Mouse (Mus musculus) spleen, adult 2 months (tissue): ENCODE measurements around the gene 9230112D13Rik. TPM values are rescaled to one million over a fixed set of nuclear protein-coding genes. Genes with fewer than 3 reads are reported as not detected.

Source experiments
- DNase-seq, 2 experiments: peaks; one replicate each; pipeline versions ENCODE4 v3.0.0 to v3.0.0-alpha.2; 2012 to 2021; ENCODE audit warnings: low spot score in 2 of 2, low read depth in 1 of 2
- H3K27ac ChIP-seq: fragments of 200-500 bp; 2 replicates; pipeline ENCODE4 v1.5.1; 2012; ENCODE audit warnings: low read length, inconsistent platforms; ENCODE audit not compliant: insufficient read depth
- H3K27me3 ChIP-seq: fragments of 200-500 bp; 2 replicates; pipeline ENCODE4 v1.6.1; 2012; ENCODE audit warnings: mild to moderate bottlenecking, moderate library complexity, low read length, inconsistent platforms; ENCODE audit not compliant: control insufficient read depth, insufficient read depth
- H3K36me3 ChIP-seq: fragments of 200-500 bp; 2 replicates; pipeline ENCODE4 v1.6.1; 2012; ENCODE audit warnings: mild to moderate bottlenecking, low read length, inconsistent platforms; ENCODE audit not compliant: control insufficient read depth, insufficient read depth
- H3K4me1 ChIP-seq: fragments of 200-500 bp; 2 replicates; pipeline ENCODE4 v1.6.1; 2011; ENCODE audit warnings: inconsistent platforms; ENCODE audit not compliant: control insufficient read depth, insufficient read depth, insufficient read length
- H3K4me3 ChIP-seq: fragments of 200-500 bp; 2 replicates; pipeline ENCODE4 v1.5.1; 2011; ENCODE audit warnings: mild to moderate bottlenecking, inconsistent platforms; ENCODE audit not compliant: insufficient read depth, insufficient read length; ENCODE audit errors: extremely low read depth
- CTCF ChIP-seq: fragments of 200-500 bp; IDR thresholded peaks from 2 replicates; pipeline ENCODE4 v1.5.1; 2011; ENCODE audit warnings: mild to moderate bottlenecking, inconsistent platforms; ENCODE audit not compliant: insufficient read depth, insufficient read length, insufficient replicate concordance; ENCODE audit errors: extremely low read depth
- POLR2A ChIP-seq: fragments of 200-500 bp; IDR thresholded peaks from 2 replicates; pipeline ENCODE4 v1.6.1; 2011; ENCODE audit warnings: low read depth, low read length, inconsistent platforms
- WGBS: fragments of 180-500 bp; shearing (Covaris S2); methylation state at CpG from one replicate; pipeline ENCODE4 v1.1.7; 2018; 5-methylcytosine and 5-hydroxymethylcytosine counted together
- polyA plus RNA-seq: library from polyadenylated mRNA; depleted of rRNA; stranded (reverse); fragments of >200 nt; gene quantifications from 2 replicates; pipeline ENCODE4 v1.2.3, GENCODE M21; 2012

The 9230112D13Rik gene
- polyA plus RNA-seq, 1 experiment = not detected

DNA sequence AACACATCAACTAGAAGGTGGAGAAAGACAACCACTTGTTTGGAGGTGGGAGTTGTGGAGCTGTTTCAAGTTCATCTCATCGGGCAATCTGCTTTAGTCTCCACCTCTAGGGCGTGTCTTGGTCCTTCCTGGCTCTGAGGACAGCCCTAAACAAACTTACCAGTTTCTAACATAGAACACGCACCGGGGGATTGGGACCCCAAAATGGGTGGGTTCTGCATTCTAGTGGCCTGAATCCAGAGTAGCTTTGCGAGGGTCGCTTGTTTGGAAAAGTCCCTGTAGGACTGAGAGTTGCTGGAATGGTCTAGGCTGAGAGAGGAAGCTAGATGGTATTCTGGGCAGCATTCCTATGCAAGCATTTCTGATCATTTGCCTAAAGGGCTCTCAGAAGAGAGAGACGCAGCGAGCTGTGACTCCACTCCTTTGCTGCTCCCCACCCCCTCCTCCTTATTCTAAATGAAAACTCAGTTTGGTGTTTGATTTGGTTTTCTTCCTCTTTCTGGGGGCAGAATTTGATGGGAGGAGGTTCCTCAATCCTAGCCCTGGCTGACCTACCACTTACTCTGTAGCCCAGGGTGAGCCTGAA, 4.5 kb downstream of the 9230112D13Rik start:
- DNase-seq = no peak
- Histone ChIP-seq H3K27me3 (no peaks in the 10 kb centered on the region), H3K4me1 (no peaks in the 10 kb centered on the region), H3K36me3 (no peaks in the 10 kb centered on the region), H3K27ac (no peak overlapping the region), H3K4me3 (no peak overlapping the region)
- WGBS = 55% methylated on average over 8 of the region's 8 CpGs
- TF ChIP-seq POLR2A = no peak
- TF ChIP-seq CTCF = no peak

DNA sequence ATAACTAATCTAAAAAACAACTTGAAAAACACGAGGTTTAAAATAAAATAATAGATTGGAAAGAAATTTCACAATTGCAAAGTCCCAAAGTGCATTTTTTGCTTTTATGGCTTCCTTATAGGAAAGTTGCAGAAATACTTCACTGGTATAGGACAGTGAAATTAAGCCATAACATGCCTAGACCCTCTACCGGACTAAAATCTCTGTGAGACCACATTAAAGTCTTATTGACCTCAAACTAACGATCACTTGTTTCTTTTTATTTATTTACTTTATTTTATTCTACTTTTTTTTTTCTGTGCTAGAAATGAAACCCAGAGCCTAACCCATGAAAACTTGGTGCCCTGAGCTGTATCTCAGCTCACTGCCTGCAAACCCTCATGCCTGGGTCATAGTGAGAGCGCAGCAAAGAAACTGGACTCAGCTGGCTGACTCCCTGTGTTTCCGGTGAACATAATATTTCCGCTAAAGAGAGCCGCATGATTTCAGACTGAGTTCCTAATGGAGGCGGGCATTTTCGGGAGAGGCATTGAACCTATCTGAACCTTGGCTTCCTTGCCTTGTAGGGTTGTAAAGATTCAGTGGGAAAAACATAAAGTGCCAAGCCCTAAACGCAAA, 5.5 kb downstream of the 9230112D13Rik start:
- DNase-seq = no peak
- TF ChIP-seq POLR2A (no peak), CTCF (no peak)
- Histone ChIP-seq H3K27me3 (peaks cover under 1% of the 10 kb centered on the region; the same call in 1 of the 2 replicates), H3K4me1 (no peaks in the 10 kb centered on the region), H3K36me3 (no peaks in the 10 kb centered on the region), H3K27ac (no peak overlapping the region), H3K4me3 (no peak overlapping the region)
- WGBS = 83% methylated on average over 10 of the region's 10 CpGs

DNA sequence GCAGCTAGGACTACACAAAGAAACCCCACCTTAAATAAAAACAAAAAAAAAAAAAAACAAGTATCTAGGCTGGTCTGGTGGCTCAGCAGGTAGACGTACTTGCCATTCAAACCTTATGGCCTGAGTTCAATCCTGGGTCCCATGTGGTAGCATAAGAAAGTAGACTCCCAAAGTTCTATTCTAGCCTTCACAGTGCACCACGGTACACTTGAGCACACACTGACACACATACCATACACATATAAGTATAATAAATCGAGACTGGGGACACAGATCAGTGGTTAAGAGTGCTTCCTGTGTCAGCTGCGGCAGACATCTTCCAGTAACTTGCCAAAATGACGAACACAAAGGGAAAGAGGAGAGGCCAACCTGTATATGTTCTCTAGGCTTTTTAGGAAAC, 6.7 kb downstream of the 9230112D13Rik start:
- no peak overlapping the region for H3K4me3 ChIP-seq
- peaks cover 2% of the 10 kb centered on the region; the same call in 1 of the 2 replicates for H3K27me3 ChIP-seq
- H3K27ac ChIP-seq = no peak overlapping the region
- DNase-seq = no peak
- H3K36me3 ChIP-seq = no peaks in the 10 kb centered on the region
- no peaks in the 10 kb centered on the region for H3K4me1 ChIP-seq
- 32% methylated on average over 5 of the region's 5 CpGs for WGBS
- no peak for TF ChIP-seq CTCF
- no peak for TF ChIP-seq POLR2A

DNA sequence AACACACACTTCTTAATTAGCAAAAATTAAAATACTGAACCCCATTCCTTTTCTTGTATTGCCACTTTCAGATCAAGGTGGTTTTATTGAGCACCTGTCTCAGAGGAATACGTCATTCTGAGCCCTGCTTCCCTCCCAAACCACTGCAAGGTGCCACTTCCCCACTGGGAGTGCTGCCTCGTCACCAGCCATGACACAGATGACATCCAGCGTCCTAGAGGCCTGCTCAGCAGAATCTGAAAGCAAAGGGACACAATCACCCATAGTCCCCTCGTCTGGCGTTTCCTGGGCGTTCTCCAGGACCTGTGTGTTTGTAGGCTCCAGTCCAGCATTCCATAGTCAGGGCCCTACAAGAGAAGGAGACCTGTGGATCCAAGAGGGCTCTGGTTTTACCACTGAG, 8.5 kb downstream of the 9230112D13Rik start:
- TF ChIP-seq CTCF (no peak), POLR2A (no peak)

DNA sequence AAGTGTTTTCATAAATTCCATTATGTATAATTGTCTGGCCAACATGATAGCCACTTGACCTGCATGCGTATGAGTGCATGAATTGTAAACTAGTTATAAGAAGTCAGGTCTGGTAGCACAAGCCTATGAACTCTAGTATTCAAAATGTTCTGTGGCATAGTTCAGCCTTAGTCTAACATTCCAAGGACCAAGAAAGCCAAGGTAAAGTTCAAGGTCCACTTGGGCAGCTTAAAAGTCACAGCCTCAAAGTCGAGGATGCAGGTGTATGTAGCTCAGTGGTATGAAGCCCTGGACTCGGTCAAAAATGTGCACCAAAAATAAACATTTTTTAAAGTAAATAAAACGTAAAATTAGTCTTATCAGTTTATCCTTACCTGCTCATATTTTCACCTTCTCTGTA, 10.0 kb downstream of the 9230112D13Rik start:
- 68% methylated on average over 4 of the region's 4 CpGs for WGBS
- TF ChIP-seq POLR2A (no peak), CTCF (no peak)
- Histone ChIP-seq H3K36me3 (no peaks in the 10 kb centered on the region), H3K4me1 (no peaks in the 10 kb centered on the region), H3K4me3 (no peak overlapping the region), H3K27me3 (peaks cover 2% of the 10 kb centered on the region; the same call in 1 of the 2 replicates), H3K27ac (no peak overlapping the region)
- no peak for DNase-seq

More for the DNA sequence above, 8.5 kb downstream of the 9230112D13Rik start:
- Histone ChIP-seq H3K36me3 (no peaks in the 10 kb centered on the region), H3K4me1 (no peaks in the 10 kb centered on the region), H3K27me3 (peaks cover 2% of the 10 kb centered on the region; the same call in 1 of the 2 replicates), H3K4me3 (no peak overlapping the region), H3K27ac (no peak overlapping the region)
- DNase-seq = no peak
- WGBS = 27% methylated on average over 6 of the region's 6 CpGs

- 11% methylated on average over 11 of the region's 11 CpGs for WGBS
- H3K4me1 ChIP-seq = no peaks in the 10 kb centered on the region
- peaks cover 2% of the 10 kb centered on the region; the same call in 1 of the 2 replicates for H3K27me3 ChIP-seq
- no peaks in the 10 kb centered on the region for H3K36me3 ChIP-seq
- H3K4me3 ChIP-seq = no peak overlapping the region
- no peak for DNase-seq
- TF ChIP-seq POLR2A (no peak), CTCF (no peak)
- H3K27ac ChIP-seq = no peak overlapping the region
These were observed 10.7 kb downstream of the 9230112D13Rik start for GRCm38 (mm10) chr14:34511901-34512300.
